Comparison of ENCODE assay signal across 25 mouse cellular contexts in genomic region chr1:40163329-40163917, GRCm38 (mm10).
DNase-seq lines count a peak whose midpoint lies in the region; ATAC-seq and TF ChIP-seq lines count a peak whose summit lies in the region.
"Had no signal": no experiment of that assay in that cellular context is flagged by ENCODE, and none has a peak within 500 bp of the region (broad histone marks: within the 10 kb centered on the region; RNA-seq: fewer than 3 reads in every experiment).

No protein-coding gene starts in this region.

- H3K36me3 ChIP-seq in liver, adult 2 months (ENCODE audit: control insufficient read depth, insufficient read depth, low read length) = no peaks in the 10 kb centered on the region
- H3K36me3 ChIP-seq in liver, embryonic 16.5 days (ENCODE audit: control insufficient read depth, insufficient read depth) = no peaks in the 10 kb centered on the region
- H3K36me3 ChIP-seq: forebrain, embryonic 10.5 days; heart, embryonic 12.5 days; heart, embryonic 15.5 days had no signal

- 24% methylated on average over 4 of the region's 4 CpGs for WGBS in liver, adult 2 months
- 48% methylated on average over 4 of the region's 4 CpGs for WGBS in liver, embryonic 16.5 days (ENCODE audit: insufficient replicate concordance)

- DNase-seq in heart, adult 11 months = peak; percentile 23
- DNase-seq in heart, postnatal 4 days = no peak
- peak; percentile 97 for DNase-seq in liver, adult 2 months (ENCODE audit: extremely low read depth, low read depth, low spot score)
- no peak for DNase-seq in lung, postnatal 4 days
- DNase-seq in left cerebral cortex, postnatal 4 days = no peak
- DNase-seq: adrenal gland, adult 8-10 months; adrenal gland, postnatal 25 days; cerebellum, adult 11-12 months; cerebellum, adult 8-10 months; cerebellum, postnatal 10 days; cerebellum, postnatal 36 days; gastrocnemius, adult 2 months; gastrocnemius, postnatal 14 days; heart, adult 18-20 months; heart, postnatal 10 days; heart, postnatal 36 days had no signal

- peak overlapping the region; percentile 59; the same call in 1 of the 2 replicates for H3K9ac ChIP-seq in liver, adult 2 months (ENCODE audit: low read depth, low read length)
- H3K9ac ChIP-seq in liver, embryonic 16.5 days (ENCODE audit: low read depth, low read length) = no peak overlapping the region
- H3K9ac ChIP-seq: forebrain, embryonic 13.5 days; heart, embryonic 12.5 days; heart, embryonic 15.5 days; hindbrain, embryonic 14.5 days had no signal

- H3K27me3 ChIP-seq in liver, adult 2 months (ENCODE audit: control insufficient read depth, insufficient read depth, low read length) = no peaks in the 10 kb centered on the region
- H3K27me3 ChIP-seq in liver, embryonic 16.5 days (ENCODE audit: control insufficient read depth, insufficient read depth, low read depth, low read length) = no peaks in the 10 kb centered on the region
- H3K27me3 ChIP-seq: forebrain, embryonic 13.5 days; heart, embryonic 12.5 days; heart, embryonic 15.5 days had no signal

- H3K79me2 ChIP-seq in liver, adult 2 months (ENCODE audit: control insufficient read depth, insufficient read depth, low read length) = no peaks in the 10 kb centered on the region

- peaks cover 16% of the 10 kb centered on the region for H3K4me1 ChIP-seq in liver, adult 2 months (ENCODE audit: control insufficient read depth, insufficient read depth, low read length)
- no peaks in the 10 kb centered on the region for H3K4me1 ChIP-seq in liver, embryonic 16.5 days (ENCODE audit: control insufficient read depth, low read depth, low read length)
- H3K4me1 ChIP-seq: forebrain, embryonic 10.5 days; forebrain, embryonic 13.5 days; heart, embryonic 15.5 days had no signal

- peak overlapping the region; percentile 98 for H3K27ac ChIP-seq in liver, adult 2 months (replicated peaks; ENCODE audit: insufficient read depth, low read depth, low read length)
- H3K27ac ChIP-seq in liver, embryonic 16.5 days (ENCODE audit: low read length) = no peak overlapping the region
- H3K27ac ChIP-seq: forebrain, embryonic 10.5 days; forebrain, embryonic 13.5 days; gastrocnemius, adult 2 months; heart, embryonic 15.5 days; hindbrain, embryonic 14.5 days; hindbrain, postnatal 0 days had no signal

- no peak overlapping the region for H3K4me3 ChIP-seq in liver, adult 2 months (ENCODE audit: insufficient read depth, low read depth, low read length)
- no peak overlapping the region for H3K4me3 ChIP-seq in liver, embryonic 16.5 days (ENCODE audit: low read depth, low read length)
- H3K4me3 ChIP-seq: forebrain, embryonic 10.5 days; forebrain, embryonic 13.5 days; gastrocnemius, adult 2 months; heart, embryonic 12.5 days; heart, embryonic 15.5 days had no signal

- no peak for TF ChIP-seq CTCF in liver, adult 2 months (IDR thresholded peaks at IDR 0.05; ENCODE audit: low read depth, low read length)

- intact Hi-C loops in left cerebral cortex, postnatal 4 days (cut with DNase I) = no loop called here

- H3K9me3 ChIP-seq in liver, embryonic 16.5 days (replicated peaks; ENCODE audit: control insufficient read depth, low read length) = no peaks in the 10 kb centered on the region
- H3K9me3 ChIP-seq: forebrain, embryonic 13.5 days; heart, embryonic 15.5 days had no signal

- ATAC-seq in liver, embryonic 16.5 days (ENCODE audit: low read depth) = peak; percentile 31; the same call in 1 of the 2 replicates
- ATAC-seq: activated CD4-positive, CD25-positive, alpha-beta regulatory T cell, adult 4 months; forebrain, embryonic 13.5 days; forebrain, embryonic 16.5 days; hindbrain, postnatal 0 days had no signal

- TF ChIP-seq POLR2A in liver, adult 2 months (IDR thresholded peaks at IDR 0.05; ENCODE audit: extremely low read depth, insufficient read depth, low read length) = no peak

- H3K4me2 ChIP-seq in liver, embryonic 16.5 days (ENCODE audit: low read depth, low read length) = no peak overlapping the region
- H3K4me2 ChIP-seq: forebrain, embryonic 13.5 days; heart, embryonic 12.5 days; heart, embryonic 15.5 days; hindbrain, embryonic 14.5 days had no signal

Comparison
In these comparisons a context has a peak if more than half of its experiments do, and no peak if none do; other contexts are left out.
1. DNase-seq: peak in heart, adult 11 months (single experiment) and liver, adult 2 months (single experiment); none in heart, postnatal 4 days (single experiment), lung, postnatal 4 days (0 of 2) and left cerebral cortex, postnatal 4 days (single experiment).